Mouse (Mus musculus) kidney, postnatal 0 days (tissue): ENCODE results near the gene Sh3bgrl2. TPM values are rescaled to one million over a fixed set of nuclear protein-coding genes. Genes with fewer than 3 reads are reported as not detected.

ENCODE experiments used
- ATAC-seq: fragments of 200-750 bp; cut with Nextera tagmentation; replicated peaks from 2 replicates; pipeline ENCODE4 v1.8.0; 2017; ENCODE audit warnings: low read depth, moderate number of reproducible peaks, moderate TSS enrichment, moderate library complexity; ENCODE audit not compliant: low FRiP score
- DNase-seq: peaks from one replicate; pipeline ENCODE4 v3.0.0-alpha.2; 2016; ENCODE audit warnings: low spot score
- H3K27ac ChIP-seq: fragments of 300-500 bp; sonication (generic); 2 replicates; pipeline ENCODE4 v1.5.1; 2014; ENCODE audit warnings: mild to moderate bottlenecking
- H3K27me3 ChIP-seq: fragments of 300-500 bp; sonication (generic); 2 replicates; pipeline ENCODE4 v1.6.1; 2014; ENCODE audit warnings: low read length, mixed read lengths; ENCODE audit not compliant: insufficient read depth
- H3K36me3 ChIP-seq: fragments of 300-500 bp; sonication (generic); 2 replicates; pipeline ENCODE4 v1.6.1; 2014; ENCODE audit warnings: low read length, mixed read lengths; ENCODE audit not compliant: insufficient read depth
- H3K4me1 ChIP-seq: fragments of 300-500 bp; sonication (generic); replicated peaks from 2 replicates; pipeline ENCODE4 v1.6.1; 2014; ENCODE audit warnings: antibody characterized with exemption, low read length, mixed read lengths; ENCODE audit not compliant: insufficient read depth
- H3K4me2 ChIP-seq: fragments of 300-500 bp; sonication (generic); 2 replicates; pipeline ENCODE4 v1.6.1; 2014; ENCODE audit warnings: mild to moderate bottlenecking, low read length, moderate library complexity, mixed read lengths
- H3K4me3 ChIP-seq: fragments of 300-500 bp; sonication (generic); replicated peaks from 2 replicates; pipeline ENCODE4 v1.5.1; 2014; ENCODE audit warnings: low read depth, low read length
- H3K9ac ChIP-seq: fragments of 300-500 bp; sonication (generic); 2 replicates; pipeline ENCODE4 v1.6.1; 2014; ENCODE audit warnings: low read depth, low read length
- H3K9me3 ChIP-seq: fragments of 300-500 bp; sonication (generic); replicated peaks from 2 replicates; pipeline ENCODE4 v1.6.1; 2016; ENCODE audit warnings: low read length, inconsistent platforms, mixed read lengths
- CTCF ChIP-seq: IDR thresholded peaks from 2 replicates; pipeline ENCODE4 v1.5.1; 2016; ENCODE audit warnings: antibody characterized with exemption, low read depth, mild to moderate bottlenecking, moderate library complexity
- WGBS: fragments of 180-500 bp; shearing (Covaris S2); extraction: QIAGEN DNeasy Blood & Tissue Kit; methylation state at CpG from one replicate; pipeline ENCODE4 v1.1.7; 2014; 5-methylcytosine and 5-hydroxymethylcytosine counted together
- polyA plus RNA-seq: library from polyadenylated mRNA; unstranded; fragments of >200 nt; fragmentation: Nextera tagmentation; extraction: Ambion mirVana; gene quantifications from 2 replicates; pipeline ENCODE4 v1.2.1, GENCODE M21; 2015

Gene Sh3bgrl2
- polyA plus RNA-seq, 1 experiment from 2014 or later, result 26.6 TPM

- Histone ChIP-seq H3K9ac (no peak overlapping the region), H3K27ac (no peak overlapping the region), H3K4me2 (no peak overlapping the region), H3K9me3 (no peaks in the 10 kb centered on the region), H3K4me3 (no peak overlapping the region), H3K27me3 (no peaks in the 10 kb centered on the region), H3K36me3 (no peaks in the 10 kb centered on the region), H3K4me1 (no peaks in the 10 kb centered on the region)
- DNase-seq, result no peak
- no peak for TF ChIP-seq CTCF
- 52% methylated on average over 6 of the region's 6 CpGs for WGBS
- ATAC-seq, result no peak
These were observed 75.3 kb downstream of the Sh3bgrl2 start for GRCm38 (mm10) chr9:83623455-83623854.

DNA sequence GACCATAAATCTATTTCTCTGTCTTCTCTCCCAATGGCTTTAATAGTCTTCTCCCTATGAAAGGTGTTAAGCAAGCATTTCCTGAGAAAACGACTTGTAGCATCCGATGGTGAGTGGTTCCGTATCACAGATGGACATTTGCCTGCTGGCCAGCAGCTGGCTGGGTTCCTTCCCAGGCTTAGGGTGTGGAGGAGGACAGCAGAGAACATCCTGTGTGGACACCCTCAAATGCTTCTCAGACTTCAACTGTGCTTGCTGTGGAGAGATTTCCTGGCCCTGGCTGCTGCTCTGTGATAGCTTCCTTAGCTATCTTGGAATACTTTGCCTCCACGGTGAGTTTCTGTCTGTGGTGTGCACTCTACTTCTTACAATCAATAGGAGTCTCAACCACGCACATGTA, 76.1 kb downstream of the Sh3bgrl2 start:
- no peaks in the 10 kb centered on the region for H3K27me3 ChIP-seq
- no peak overlapping the region for H3K9ac ChIP-seq
- no peak for TF ChIP-seq CTCF
- no peaks in the 10 kb centered on the region for H3K4me1 ChIP-seq
- WGBS, result 32% methylated on average over 5 of the region's 5 CpGs
- DNase-seq (peak; percentile 54), ATAC-seq (no peak)
- no peaks in the 10 kb centered on the region for H3K9me3 ChIP-seq
- no peak overlapping the region for H3K4me2 ChIP-seq
- H3K4me3 ChIP-seq, result no peak overlapping the region
- no peak overlapping the region for H3K27ac ChIP-seq
- H3K36me3 ChIP-seq, result no peaks in the 10 kb centered on the region

- no peak overlapping the region for H3K27ac ChIP-seq
- H3K36me3 ChIP-seq, result no peaks in the 10 kb centered on the region
- no peak for DNase-seq
- no peaks in the 10 kb centered on the region for H3K9me3 ChIP-seq
- H3K4me1 ChIP-seq, result no peaks in the 10 kb centered on the region
- H3K4me3 ChIP-seq, result no peak overlapping the region
- TF ChIP-seq CTCF, result no peak
- no peak for ATAC-seq
- H3K4me2 ChIP-seq, result no peak overlapping the region
- 77% methylated on average over 5 of the region's 5 CpGs for WGBS
- no peak overlapping the region for H3K9ac ChIP-seq
- H3K27me3 ChIP-seq, result no peaks in the 10 kb centered on the region
These were observed 77.0 kb downstream of the Sh3bgrl2 start for GRCm38 (mm10) chr9:83625085-83625484.

GRCm38 (mm10) chr9:83628669-83629612, 80.8 kb downstream of the Sh3bgrl2 start:
- 41% methylated on average over 19 of the region's 19 CpGs for WGBS
- no peak for ATAC-seq
- H3K36me3 ChIP-seq, result no peaks in the 10 kb centered on the region
- H3K9ac ChIP-seq, result no peak overlapping the region
- no peak for TF ChIP-seq CTCF
- no peak overlapping the region for H3K27ac ChIP-seq
- no peak overlapping the region for H3K4me3 ChIP-seq
- H3K4me2 ChIP-seq, result no peak overlapping the region
- no peak for DNase-seq
- H3K27me3 ChIP-seq, result no peaks in the 10 kb centered on the region
- H3K9me3 ChIP-seq, result no peaks in the 10 kb centered on the region
- H3K4me1 ChIP-seq, result peaks cover 4% of the 10 kb centered on the region; the same call in 1 of the 2 replicates

- no peaks in the 10 kb centered on the region for H3K9me3 ChIP-seq
- DNase-seq (no peak), ATAC-seq (no peak)
- 62% methylated on average over 6 of the region's 6 CpGs for WGBS
- H3K4me1 ChIP-seq, result peaks cover 4% of the 10 kb centered on the region; the same call in 1 of the 2 replicates
- no peak overlapping the region for H3K9ac ChIP-seq
- no peak for TF ChIP-seq CTCF
- H3K4me3 ChIP-seq, result no peak overlapping the region
- no peaks in the 10 kb centered on the region for H3K27me3 ChIP-seq
- H3K4me2 ChIP-seq, result no peak overlapping the region
- no peaks in the 10 kb centered on the region for H3K36me3 ChIP-seq
- no peak overlapping the region for H3K27ac ChIP-seq
These were observed 82.2 kb downstream of the Sh3bgrl2 start for GRCm38 (mm10) chr9:83630341-83630740.

GRCm38 (mm10) chr9:83631920-83632319, 83.8 kb downstream of the Sh3bgrl2 start:
- H3K4me2 ChIP-seq, result no peak overlapping the region
- H3K4me3 ChIP-seq, result no peak overlapping the region
- no peaks in the 10 kb centered on the region for H3K27me3 ChIP-seq
- H3K9ac ChIP-seq, result no peak overlapping the region
- DNase-seq (peak; percentile 44), ATAC-seq (no peak)
- H3K36me3 ChIP-seq, result no peaks in the 10 kb centered on the region
- no peak overlapping the region for H3K27ac ChIP-seq
- no peaks in the 10 kb centered on the region for H3K9me3 ChIP-seq
- 14% methylated on average over 5 of the region's 5 CpGs for WGBS
- peaks cover 4% of the 10 kb centered on the region; the same call in 1 of the 2 replicates for H3K4me1 ChIP-seq
- TF ChIP-seq CTCF, result peak; percentile 53
